Mouse (Mus musculus): ENCODE results near the gene Smarcc2. TPM values are rescaled to one million over a fixed set of nuclear protein-coding genes. Genes with fewer than 3 reads are reported as not detected.
"Not testable (repeated sequence)": the region's sequence is repeated elsewhere in the genome, so short reads cannot be mapped to it uniquely, and the experiment has no call there.

Smarcc2 gene
- polyA plus RNA-seq, 1 experiment: 26.3 TPM

DNA sequence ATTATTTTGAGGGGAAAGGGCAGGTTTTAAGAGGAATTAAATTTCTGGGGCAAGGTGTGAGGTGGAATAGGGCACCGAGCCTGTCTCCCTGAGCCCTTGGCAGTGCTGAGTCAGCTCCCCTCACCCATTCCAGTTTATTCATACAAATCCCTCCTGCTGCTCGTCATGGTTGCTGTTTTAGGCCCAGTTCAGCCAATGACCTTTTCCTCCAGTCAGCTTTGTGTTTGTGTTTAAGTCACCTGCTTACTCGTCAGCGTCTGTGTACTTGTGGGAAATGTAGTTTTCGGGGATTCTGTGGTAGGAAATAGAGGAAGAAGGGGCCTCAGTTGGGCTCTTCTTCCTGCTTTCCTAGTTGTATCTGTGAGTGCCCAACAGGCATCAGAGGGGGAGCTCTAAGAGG, 30.3 kb downstream of the Smarcc2 start:
- H3K27me3 ChIP-seq (ENCODE audit: control insufficient read depth, insufficient read depth, low read length, poor library complexity, severe bottlenecking): no peaks in the 10 kb centered on the region
- no peak overlapping the region for H3K4me3 ChIP-seq (ENCODE audit: low read depth, low read length)
- peak overlapping the region; percentile 40 for H3K27ac ChIP-seq (ENCODE audit: insufficient read depth, low read length)
- peaks cover 16% of the 10 kb centered on the region for H3K36me3 ChIP-seq (ENCODE audit: control insufficient read depth, insufficient read depth, low read length, poor library complexity, severe bottlenecking)
- H3K4me1 ChIP-seq (ENCODE audit: control insufficient read depth, insufficient read depth, low read length): peaks cover 5% of the 10 kb centered on the region
- no peak overlapping the region for H3K9ac ChIP-seq (ENCODE audit: low read depth, poor library complexity, severe bottlenecking)
- no peaks in the 10 kb centered on the region for H3K9me3 ChIP-seq (replicated peaks; ENCODE audit: control insufficient read depth, insufficient read depth, low read length, poor library complexity, severe bottlenecking)
- no peak for TF ChIP-seq POLR2A (IDR thresholded peaks at IDR 0.05; ENCODE audit: insufficient read depth, low read length)
- no peak for TF ChIP-seq EP300 (IDR thresholded peaks at IDR 0.05; ENCODE audit: insufficient read depth, low read depth, low read length)
- TF ChIP-seq CTCF (IDR thresholded peaks at IDR 0.05; ENCODE audit: low read depth, low read length): no peak

DNA sequence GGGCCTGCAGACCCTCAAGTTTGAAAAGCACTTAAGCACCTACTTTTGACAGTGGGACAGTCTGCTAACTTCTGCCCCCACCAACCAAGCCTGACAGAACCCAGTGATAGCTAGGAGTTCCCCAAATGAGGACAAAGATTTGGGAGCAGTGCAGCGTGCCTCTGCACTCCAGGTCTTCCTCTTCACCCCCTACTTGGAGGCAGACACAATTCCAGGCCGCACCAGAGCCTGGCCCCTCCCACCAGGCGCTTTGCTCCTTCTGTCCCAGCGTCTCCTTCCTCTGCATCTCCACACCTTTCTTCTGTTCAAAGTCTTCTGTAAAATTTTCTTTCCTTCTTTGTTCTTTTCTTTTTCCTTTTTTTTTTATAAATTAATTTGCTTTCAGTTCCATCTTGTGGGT, 30.7 kb downstream of the Smarcc2 start:
- peaks cover 16% of the 10 kb centered on the region for H3K36me3 ChIP-seq (ENCODE audit: control insufficient read depth, insufficient read depth, low read length, poor library complexity, severe bottlenecking)
- H3K4me1 ChIP-seq (ENCODE audit: control insufficient read depth, insufficient read depth, low read length): peaks cover 5% of the 10 kb centered on the region
- H3K27me3 ChIP-seq (ENCODE audit: control insufficient read depth, insufficient read depth, low read length, poor library complexity, severe bottlenecking): no peaks in the 10 kb centered on the region
- H3K9me3 ChIP-seq (replicated peaks; ENCODE audit: control insufficient read depth, insufficient read depth, low read length, poor library complexity, severe bottlenecking): no peaks in the 10 kb centered on the region
- H3K9ac ChIP-seq (ENCODE audit: low read depth, poor library complexity, severe bottlenecking): no peak overlapping the region
- H3K27ac ChIP-seq (ENCODE audit: insufficient read depth, low read length): peak overlapping the region; percentile 40
- TF ChIP-seq CTCF (IDR thresholded peaks at IDR 0.05; ENCODE audit: low read depth, low read length) (no peak), POLR2A (IDR thresholded peaks at IDR 0.05; ENCODE audit: insufficient read depth, low read length) (no peak), EP300 (IDR thresholded peaks at IDR 0.05; ENCODE audit: insufficient read depth, low read depth, low read length) (no peak)
- no peak overlapping the region for H3K4me3 ChIP-seq (ENCODE audit: low read depth, low read length)

GRCm38 (mm10) chr10:128490232-128490631, 31.2 kb downstream of the Smarcc2 start:
- no peak overlapping the region for H3K9ac ChIP-seq (ENCODE audit: low read depth, poor library complexity, severe bottlenecking)
- peaks cover 5% of the 10 kb centered on the region for H3K4me1 ChIP-seq (ENCODE audit: control insufficient read depth, insufficient read depth, low read length)
- peaks cover 16% of the 10 kb centered on the region for H3K36me3 ChIP-seq (ENCODE audit: control insufficient read depth, insufficient read depth, low read length, poor library complexity, severe bottlenecking)
- H3K4me3 ChIP-seq (ENCODE audit: low read depth, low read length): no peak overlapping the region
- no peaks in the 10 kb centered on the region for H3K9me3 ChIP-seq (replicated peaks; ENCODE audit: control insufficient read depth, insufficient read depth, low read length, poor library complexity, severe bottlenecking)
- H3K27ac ChIP-seq (ENCODE audit: insufficient read depth, low read length): no peak overlapping the region
- H3K27me3 ChIP-seq (ENCODE audit: control insufficient read depth, insufficient read depth, low read length, poor library complexity, severe bottlenecking): no peaks in the 10 kb centered on the region
- no peak for TF ChIP-seq CTCF (IDR thresholded peaks at IDR 0.05; ENCODE audit: low read depth, low read length)
- TF ChIP-seq POLR2A (IDR thresholded peaks at IDR 0.05; ENCODE audit: insufficient read depth, low read length): no peak
- no peak for TF ChIP-seq EP300 (IDR thresholded peaks at IDR 0.05; ENCODE audit: insufficient read depth, low read depth, low read length)

DNA sequence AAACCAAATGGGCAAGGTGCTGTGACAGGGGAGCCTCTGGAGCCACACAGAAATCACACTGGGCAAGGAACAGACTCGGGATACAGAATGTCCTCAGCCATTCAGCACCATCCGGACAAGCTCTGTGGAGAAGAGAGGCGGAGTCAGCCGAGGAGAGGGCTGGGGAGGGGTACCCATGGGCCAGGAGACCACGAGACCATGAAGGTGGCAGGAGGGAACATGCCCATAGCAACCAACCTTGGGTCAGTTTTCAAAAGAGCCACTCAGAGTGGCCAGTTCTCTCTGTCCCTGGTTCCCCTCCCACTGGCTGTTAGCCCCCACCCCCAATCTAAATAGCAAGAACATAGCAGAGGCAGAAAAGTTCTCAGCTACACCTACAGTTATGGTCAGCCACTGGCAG, 31.9 kb downstream of the Smarcc2 start:
- Histone ChIP-seq H3K9me3 (replicated peaks; ENCODE audit: control insufficient read depth, insufficient read depth, low read length, poor library complexity, severe bottlenecking) (no peaks in the 10 kb centered on the region), H3K36me3 (ENCODE audit: control insufficient read depth, insufficient read depth, low read length, poor library complexity, severe bottlenecking) (peaks cover 16% of the 10 kb centered on the region), H3K27ac (ENCODE audit: insufficient read depth, low read length) (no peak overlapping the region), H3K4me1 (ENCODE audit: control insufficient read depth, insufficient read depth, low read length) (peaks cover 5% of the 10 kb centered on the region), H3K27me3 (ENCODE audit: control insufficient read depth, insufficient read depth, low read length, poor library complexity, severe bottlenecking) (no peaks in the 10 kb centered on the region), H3K4me3 (ENCODE audit: low read depth, low read length) (no peak overlapping the region), H3K9ac (ENCODE audit: low read depth, poor library complexity, severe bottlenecking) (no peak overlapping the region)
- TF ChIP-seq EP300 (IDR thresholded peaks at IDR 0.05; ENCODE audit: insufficient read depth, low read depth, low read length) (no peak), CTCF (IDR thresholded peaks at IDR 0.05; ENCODE audit: low read depth, low read length) (no peak), POLR2A (IDR thresholded peaks at IDR 0.05; ENCODE audit: insufficient read depth, low read length) (no peak)

DNA sequence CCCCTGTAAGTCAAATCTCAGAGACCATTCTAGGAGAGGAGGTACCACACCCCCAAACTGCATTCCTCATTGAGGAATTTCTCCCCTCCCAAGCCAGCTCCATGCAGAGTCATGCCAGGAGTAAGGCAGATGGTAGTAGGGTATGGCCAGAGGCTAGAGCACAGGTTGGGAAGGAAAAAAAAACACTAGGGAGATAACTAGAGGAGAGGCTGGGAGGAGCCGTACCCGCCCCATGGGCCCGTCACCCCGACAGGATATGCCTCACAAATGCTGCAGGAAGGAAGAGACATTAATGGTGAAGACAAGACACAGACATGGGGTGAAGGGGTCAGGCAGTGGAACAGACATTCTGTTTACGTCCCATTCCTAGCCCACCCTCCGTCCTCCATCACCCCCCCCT, 32.4 kb downstream of the Smarcc2 start:
- Histone ChIP-seq H3K4me3 (ENCODE audit: low read depth, low read length) (no peak overlapping the region), H3K9ac (ENCODE audit: low read depth, poor library complexity, severe bottlenecking) (no peak overlapping the region), H3K9me3 (replicated peaks; ENCODE audit: control insufficient read depth, insufficient read depth, low read length, poor library complexity, severe bottlenecking) (no peaks in the 10 kb centered on the region), H3K27ac (ENCODE audit: insufficient read depth, low read length) (no peak overlapping the region), H3K27me3 (ENCODE audit: control insufficient read depth, insufficient read depth, low read length, poor library complexity, severe bottlenecking) (no peaks in the 10 kb centered on the region), H3K36me3 (ENCODE audit: control insufficient read depth, insufficient read depth, low read length, poor library complexity, severe bottlenecking) (peaks cover 16% of the 10 kb centered on the region), H3K4me1 (ENCODE audit: control insufficient read depth, insufficient read depth, low read length) (peaks cover 5% of the 10 kb centered on the region)
- TF ChIP-seq POLR2A (IDR thresholded peaks at IDR 0.05; ENCODE audit: insufficient read depth, low read length) (no peak), EP300 (IDR thresholded peaks at IDR 0.05; ENCODE audit: insufficient read depth, low read depth, low read length) (no peak), CTCF (IDR thresholded peaks at IDR 0.05; ENCODE audit: low read depth, low read length) (no peak)

GRCm38 (mm10) chr10:128492051-128492450, 33.0 kb downstream of the Smarcc2 start:
- not testable (repeated sequence) for H3K27me3 ChIP-seq (ENCODE audit: control insufficient read depth, insufficient read depth, low read length, poor library complexity, severe bottlenecking); H3K27ac ChIP-seq (ENCODE audit: insufficient read depth, low read length); H3K9ac ChIP-seq (ENCODE audit: low read depth, poor library complexity, severe bottlenecking); H3K9me3 ChIP-seq (replicated peaks; ENCODE audit: control insufficient read depth, insufficient read depth, low read length, poor library complexity, severe bottlenecking); H3K4me1 ChIP-seq (ENCODE audit: control insufficient read depth, insufficient read depth, low read length)
- Histone ChIP-seq H3K36me3 (ENCODE audit: control insufficient read depth, insufficient read depth, low read length, poor library complexity, severe bottlenecking) (peaks cover 15% of the 10 kb centered on the region), H3K4me3 (ENCODE audit: low read depth, low read length) (peak overlapping the region; percentile 93; the same call in 1 of the 2 replicates)

Measured in ES-Bruce4 (cell line).